Mouse (Mus musculus): Measurements from ENCODE around the gene Sh3bp5l.

DNA sequence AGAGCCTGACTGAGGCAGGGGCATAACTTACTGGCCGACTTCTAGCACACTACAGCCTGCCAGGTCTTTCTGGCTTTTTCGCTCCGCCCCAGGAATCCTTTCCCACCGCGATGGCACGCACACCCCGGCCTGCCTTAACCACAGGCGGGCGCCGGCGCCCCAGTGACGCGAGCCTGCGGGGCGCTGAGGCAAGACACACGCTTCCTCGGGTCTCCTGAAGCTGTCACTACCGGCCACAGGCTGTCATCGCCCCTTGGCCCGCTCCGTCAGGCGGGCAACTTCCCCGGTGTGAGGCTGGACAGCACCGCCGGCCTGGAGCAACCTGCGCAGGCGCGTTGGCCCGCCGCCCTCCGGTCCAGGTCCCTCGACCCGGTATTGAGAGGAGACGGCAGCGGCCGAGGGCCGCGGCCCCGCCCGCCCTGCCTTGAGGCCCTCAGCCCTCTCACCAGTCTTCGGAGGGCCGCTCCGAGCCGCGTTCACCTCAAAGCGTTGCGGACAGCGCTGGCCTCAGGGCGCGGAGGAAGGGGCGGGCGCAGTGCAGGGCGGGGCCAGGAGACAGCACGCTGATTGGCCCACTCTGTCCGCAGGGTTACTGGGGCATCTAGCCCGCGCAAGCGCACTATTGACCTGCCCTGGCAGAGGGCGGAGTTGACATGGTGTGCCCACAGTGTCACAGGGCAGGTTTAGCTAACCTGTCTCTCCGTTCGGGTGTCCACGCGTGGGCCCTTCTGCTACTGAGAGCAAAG, 7.5 kb upstream of the Sh3bp5l start:
- peak; percentile 22; the same call in 1 of the 2 replicates for TF ChIP-seq CTCF (IDR thresholded peaks at IDR 0.05; ENCODE audit: low read depth)
- TF ChIP-seq EP300 (IDR thresholded peaks at IDR 0.05; ENCODE audit: low read depth) = no peak

Data from liver, postnatal 0 days (tissue).